Mouse (Mus musculus): ENCODE results near the gene Dnhd1. TPM values are rescaled to one million over a fixed set of nuclear protein-coding genes. Genes with fewer than 3 reads are reported as not detected.

The Dnhd1 gene
- polyA plus RNA-seq, 2 experiments, result 1.4 to 10.9 TPM

DNA sequence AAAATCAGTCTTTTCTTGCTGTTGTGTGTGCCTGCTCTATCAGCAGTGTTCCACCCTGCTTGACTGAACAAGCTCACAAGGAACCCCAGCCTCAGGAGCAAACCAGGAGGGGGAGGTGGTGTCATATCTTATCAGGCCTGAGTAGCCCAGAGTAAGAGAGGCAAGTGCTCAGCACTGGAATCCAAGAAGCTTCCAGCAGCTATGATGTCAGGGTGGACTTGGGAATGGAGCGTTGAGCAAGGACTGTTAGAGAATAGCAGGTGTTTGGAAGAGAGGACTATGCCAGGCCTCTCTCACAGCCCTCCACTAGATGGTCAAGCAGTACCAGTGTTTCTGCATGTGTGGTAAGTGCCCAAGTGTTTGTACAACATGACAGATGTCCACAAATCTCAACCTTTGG is 34.9 kb upstream of the Dnhd1 start:
- TF ChIP-seq POLR2A (IDR thresholded peaks at IDR 0.05; ENCODE audit: borderline replicate concordance, extremely low read depth, insufficient read depth, insufficient read length), result no peak
- Histone ChIP-seq H3K36me3 (ENCODE audit: control insufficient read depth, insufficient read depth, low read length) (peaks cover 95% of the 10 kb centered on the region), H3K9ac (ENCODE audit: low read depth, low read length, severe bottlenecking) (no peak overlapping the region), H3K27ac (replicated peaks; ENCODE audit: low read depth, low read length) (no peak overlapping the region), H3K4me3 (replicated peaks; ENCODE audit: low read length) (no peak overlapping the region), H3K27me3 (ENCODE audit: control insufficient read depth, insufficient read depth, low read length) (no peaks in the 10 kb centered on the region), H3K9me3 (ENCODE audit: control insufficient read depth, low read length) (no peaks in the 10 kb centered on the region), H3K4me2 (replicated peaks; ENCODE audit: low read depth, low read length, severe bottlenecking) (no peak overlapping the region), H3K4me1 (ENCODE audit: control insufficient read depth, insufficient read depth, low read length) (no peaks in the 10 kb centered on the region)
- WGBS, result 89% methylated on average over 1 of the region's 1 CpGs
- ATAC-seq (ENCODE audit: low FRiP score, low read depth) (no peak), DNase-seq (ENCODE audit: low spot score) (no peak)

DNA sequence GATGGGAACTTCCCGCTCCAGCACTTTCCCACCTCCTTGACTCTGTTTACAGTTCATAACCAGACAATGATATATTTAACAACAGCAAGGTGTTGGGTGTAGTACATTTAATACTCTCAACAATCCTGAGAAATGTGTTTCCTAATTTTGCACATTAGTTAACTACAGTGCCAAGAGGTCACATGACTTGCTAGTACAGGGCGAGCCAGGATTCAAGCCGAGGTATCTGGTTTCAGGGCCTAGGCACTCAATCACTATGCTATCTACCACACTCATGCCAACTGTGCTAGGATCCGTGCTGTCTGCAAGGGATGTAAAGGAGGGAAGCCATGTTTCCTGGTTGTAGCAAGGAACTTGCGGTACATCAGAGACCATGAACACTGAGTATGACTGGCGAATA is 34.1 kb upstream of the Dnhd1 start:
- H3K27ac ChIP-seq (replicated peaks; ENCODE audit: low read depth, low read length), result no peak overlapping the region
- peaks cover 95% of the 10 kb centered on the region for H3K36me3 ChIP-seq (ENCODE audit: control insufficient read depth, insufficient read depth, low read length)
- ATAC-seq (ENCODE audit: low FRiP score, low read depth) (no peak), DNase-seq (ENCODE audit: low spot score) (no peak)
- H3K27me3 ChIP-seq (ENCODE audit: control insufficient read depth, insufficient read depth, low read length), result no peaks in the 10 kb centered on the region
- TF ChIP-seq POLR2A (IDR thresholded peaks at IDR 0.05; ENCODE audit: borderline replicate concordance, extremely low read depth, insufficient read depth, insufficient read length), result no peak
- H3K4me3 ChIP-seq (replicated peaks; ENCODE audit: low read length), result no peak overlapping the region
- no peak overlapping the region for H3K9ac ChIP-seq (ENCODE audit: low read depth, low read length, severe bottlenecking)
- no peaks in the 10 kb centered on the region for H3K9me3 ChIP-seq (ENCODE audit: control insufficient read depth, low read length)
- H3K4me1 ChIP-seq (ENCODE audit: control insufficient read depth, insufficient read depth, low read length), result no peaks in the 10 kb centered on the region
- no peak overlapping the region for H3K4me2 ChIP-seq (replicated peaks; ENCODE audit: low read depth, low read length, severe bottlenecking)
- 83% methylated on average over 6 of the region's 6 CpGs for WGBS

DNA sequence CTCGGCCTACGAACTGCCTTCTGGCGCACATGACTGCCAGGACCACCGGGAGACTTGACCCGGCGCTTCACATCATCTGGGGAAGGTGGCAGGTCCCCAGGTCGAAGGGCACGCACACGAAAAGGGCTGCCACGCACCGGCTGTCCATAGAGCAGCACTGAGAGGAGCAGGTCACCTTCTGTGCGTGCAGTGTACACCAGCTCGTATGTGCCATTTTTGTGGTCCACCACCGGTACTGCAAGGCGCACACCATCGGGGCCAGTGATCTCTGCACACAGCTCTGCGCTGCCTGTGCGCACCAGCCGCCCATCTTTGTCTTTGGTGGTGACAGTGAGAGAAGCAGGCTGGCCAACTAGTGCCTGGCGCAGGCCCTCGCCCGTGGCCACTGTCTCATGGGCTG is 32.8 kb upstream of the Dnhd1 start:
- H3K9me3 ChIP-seq (ENCODE audit: control insufficient read depth, low read length), result no peaks in the 10 kb centered on the region
- DNase-seq (ENCODE audit: low spot score), result no peak
- TF ChIP-seq POLR2A (IDR thresholded peaks at IDR 0.05; ENCODE audit: borderline replicate concordance, extremely low read depth, insufficient read depth, insufficient read length), result no peak
- H3K36me3 ChIP-seq (ENCODE audit: control insufficient read depth, insufficient read depth, low read length), result peaks cover 85% of the 10 kb centered on the region
- no peak for ATAC-seq (ENCODE audit: low FRiP score, low read depth)
- H3K4me1 ChIP-seq (ENCODE audit: control insufficient read depth, insufficient read depth, low read length), result no peaks in the 10 kb centered on the region
- 96% methylated on average over 22 of the region's 22 CpGs for WGBS
- H3K4me2 ChIP-seq (replicated peaks; ENCODE audit: low read depth, low read length, severe bottlenecking), result no peak overlapping the region
- no peak overlapping the region for H3K27ac ChIP-seq (replicated peaks; ENCODE audit: low read depth, low read length)
- H3K4me3 ChIP-seq (replicated peaks; ENCODE audit: low read length), result no peak overlapping the region
- no peaks in the 10 kb centered on the region for H3K27me3 ChIP-seq (ENCODE audit: control insufficient read depth, insufficient read depth, low read length)
- no peak overlapping the region for H3K9ac ChIP-seq (ENCODE audit: low read depth, low read length, severe bottlenecking)

DNA sequence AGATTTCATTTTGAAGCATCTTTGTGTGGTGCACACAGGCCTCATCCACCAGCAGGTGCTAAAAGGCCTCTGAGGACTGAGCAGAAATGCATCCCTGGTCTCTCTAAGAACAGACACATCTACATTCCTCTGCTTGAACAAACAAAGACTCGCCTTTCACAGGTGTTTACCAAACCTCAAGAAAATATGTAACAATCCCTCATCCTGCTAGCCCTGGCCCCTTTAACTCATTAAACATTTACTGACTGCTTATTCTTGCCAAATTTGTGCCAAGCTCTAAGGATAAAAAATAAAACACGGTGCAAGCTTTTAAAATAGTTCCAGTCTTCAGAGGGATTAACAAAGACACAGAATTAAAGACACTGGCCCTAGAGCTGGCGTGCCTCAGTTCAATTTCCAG is 30.9 kb upstream of the Dnhd1 start:
- Histone ChIP-seq H3K27ac (replicated peaks; ENCODE audit: low read depth, low read length) (no peak overlapping the region), H3K36me3 (ENCODE audit: control insufficient read depth, insufficient read depth, low read length) (peaks cover 85% of the 10 kb centered on the region), H3K9me3 (ENCODE audit: control insufficient read depth, low read length) (no peaks in the 10 kb centered on the region), H3K9ac (ENCODE audit: low read depth, low read length, severe bottlenecking) (no peak overlapping the region), H3K27me3 (ENCODE audit: control insufficient read depth, insufficient read depth, low read length) (no peaks in the 10 kb centered on the region), H3K4me2 (replicated peaks; ENCODE audit: low read depth, low read length, severe bottlenecking) (no peak overlapping the region), H3K4me1 (ENCODE audit: control insufficient read depth, insufficient read depth, low read length) (no peaks in the 10 kb centered on the region), H3K4me3 (replicated peaks; ENCODE audit: low read length) (no peak overlapping the region)
- ATAC-seq (ENCODE audit: low FRiP score, low read depth) (no peak), DNase-seq (ENCODE audit: low spot score) (no peak)
- 70% methylated on average over 3 of the region's 3 CpGs for WGBS
- no peak for TF ChIP-seq POLR2A (IDR thresholded peaks at IDR 0.05; ENCODE audit: borderline replicate concordance, extremely low read depth, insufficient read depth, insufficient read length)

DNA sequence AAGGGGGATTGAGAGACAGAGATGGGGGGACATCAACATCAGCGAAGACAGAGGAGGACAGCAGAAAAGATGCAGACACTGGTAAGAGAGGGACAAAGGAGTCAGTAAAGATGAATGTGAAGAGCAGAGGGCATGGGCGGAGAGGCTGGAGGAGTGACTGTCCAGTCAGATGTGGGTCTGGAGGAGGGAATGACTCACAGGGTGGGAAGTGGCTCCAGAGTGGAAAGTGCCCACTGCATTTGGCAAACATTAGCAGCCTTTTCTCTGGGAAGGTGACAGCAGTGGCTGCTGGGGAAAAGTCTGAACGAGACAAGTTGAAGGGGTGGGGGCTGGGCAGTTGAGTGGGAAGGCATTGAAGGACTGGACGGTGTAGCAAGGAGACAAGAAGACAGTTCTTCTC is 29.6 kb upstream of the Dnhd1 start:
- DNase-seq (ENCODE audit: low spot score) (no peak), ATAC-seq (ENCODE audit: low FRiP score, low read depth) (no peak)
- Histone ChIP-seq H3K27ac (replicated peaks; ENCODE audit: low read depth, low read length) (no peak overlapping the region), H3K4me1 (ENCODE audit: control insufficient read depth, insufficient read depth, low read length) (no peaks in the 10 kb centered on the region), H3K27me3 (ENCODE audit: control insufficient read depth, insufficient read depth, low read length) (no peaks in the 10 kb centered on the region), H3K4me2 (replicated peaks; ENCODE audit: low read depth, low read length, severe bottlenecking) (no peak overlapping the region), H3K9me3 (ENCODE audit: control insufficient read depth, low read length) (no peaks in the 10 kb centered on the region), H3K9ac (ENCODE audit: low read depth, low read length, severe bottlenecking) (no peak overlapping the region), H3K4me3 (replicated peaks; ENCODE audit: low read length) (no peak overlapping the region), H3K36me3 (ENCODE audit: control insufficient read depth, insufficient read depth, low read length) (peaks cover 79% of the 10 kb centered on the region)
- WGBS, result 78% methylated on average over 4 of the region's 4 CpGs
- no peak for TF ChIP-seq POLR2A (IDR thresholded peaks at IDR 0.05; ENCODE audit: borderline replicate concordance, extremely low read depth, insufficient read depth, insufficient read length)

Measured in limb, embryonic 14.5 days (tissue).